Mouse (Mus musculus) heart, postnatal 0 days (tissue): ENCODE results near the gene Dnajc15.

Source experiments
- CTCF ChIP-seq: IDR thresholded peaks from 2 replicates; pipeline ENCODE4 v1.5.1; 2016; ENCODE audit warnings: antibody characterized with exemption, control low read depth, low read depth
- EP300 ChIP-seq: IDR thresholded peaks from 2 replicates; pipeline ENCODE4 v1.6.1; 2016; ENCODE audit warnings: antibody characterized with exemption, low read depth

- TF ChIP-seq CTCF (no peak), EP300 (no peak)
Measured at GRCm38 (mm10) chr14:77840574-77840973, 34.4 kb downstream of the Dnajc15 start.
